22 mouse cellular contexts compared by ENCODE assay signal in genomic region chr3:147920181-147920580, GRCm38 (mm10).
"Had no signal": no experiment of that assay in that cellular context is flagged by ENCODE, and none has a peak within 500 bp of the region (broad histone marks: within the 10 kb centered on the region; RNA-seq: fewer than 3 reads in every experiment).

No protein-coding gene starts in this region.

- H3K27me3 ChIP-seq: liver, embryonic 12.5 days; liver, embryonic 15.5 days; lung, embryonic 15.5 days; megakaryocyte, embryonic 14.5 days; midbrain, embryonic 13.5 days; neural tube, embryonic 13.5 days had no signal

- H3K36me3 ChIP-seq: liver, embryonic 12.5 days; liver, embryonic 15.5 days; lung, embryonic 15.5 days; midbrain, embryonic 10.5 days; midbrain, embryonic 13.5 days; neural tube, embryonic 13.5 days had no signal

- ATAC-seq: liver, embryonic 12.5 days; midbrain, embryonic 13.5 days; midbrain, embryonic 16.5 days had no signal

- H3K9me3 ChIP-seq: liver, embryonic 12.5 days; liver, embryonic 15.5 days; lung, embryonic 15.5 days; midbrain, embryonic 10.5 days; midbrain, embryonic 13.5 days; neural tube, embryonic 13.5 days had no signal

- H3K9ac ChIP-seq: liver, embryonic 12.5 days; liver, embryonic 15.5 days; lung, embryonic 15.5 days; midbrain, embryonic 13.5 days; neural tube, embryonic 13.5 days had no signal

- DNase-seq: kidney, adult 2 months; kidney, postnatal 36 days; layer of hippocampus, postnatal 36 days; liver; lung, adult 18-20 months; lung, postnatal 10 days; lung, postnatal 36 days; thymus, adult 2 months; thymus, postnatal 14 days; thymus, postnatal 4 days had no signal

- H3K4me3 ChIP-seq: left cerebral cortex, adult 2 months; liver, embryonic 12.5 days; liver, embryonic 15.5 days; lung, embryonic 15.5 days; megakaryocyte, embryonic 14.5 days; midbrain, embryonic 10.5 days; midbrain, embryonic 13.5 days; myocyte; neural tube, embryonic 13.5 days had no signal

- H3K4me2 ChIP-seq: liver, embryonic 12.5 days; liver, embryonic 15.5 days; lung, embryonic 15.5 days; midbrain, embryonic 13.5 days; neural tube, embryonic 13.5 days had no signal

- H3K27ac ChIP-seq: kidney, postnatal 0 days; left cerebral cortex, adult 2 months; liver, embryonic 12.5 days; liver, embryonic 15.5 days; lung, embryonic 15.5 days; midbrain, embryonic 10.5 days; midbrain, embryonic 13.5 days; neural tube, embryonic 13.5 days; stomach, postnatal 0 days had no signal

- H3K4me1 ChIP-seq: liver, embryonic 12.5 days; liver, embryonic 15.5 days; lung, embryonic 15.5 days; megakaryocyte, embryonic 14.5 days; midbrain, embryonic 10.5 days; midbrain, embryonic 13.5 days; neural tube, embryonic 13.5 days had no signal
